Mouse (Mus musculus): Measurements from ENCODE around the gene Ptprd.

- TF ChIP-seq POLR2A (IDR thresholded peaks at IDR 0.05; ENCODE audit: low read depth, low read length) (no peak), CTCF (IDR thresholded peaks at IDR 0.05; ENCODE audit: extremely low read depth, insufficient read depth, insufficient read length, insufficient replicate concordance) (no peak)
These were observed 1555.0 kb downstream of the Ptprd start for GRCm38 (mm10) chr4:76656734-76657133.
